Mouse (Mus musculus) erythroblast, embryonic 14.5 days (primary cell): ENCODE measurements around the gene Rab3gap1.

Source experiments
- GATA1 ChIP-seq: IDR thresholded peaks from 2 replicates; pipeline ENCODE4 v1.6.1; 2012; ENCODE audit warnings: low read length, inconsistent platforms, mixed read lengths
- TAL1 ChIP-seq: IDR thresholded peaks from 3 replicates; pipeline ENCODE4 v1.6.1; 2012; ENCODE audit warnings: low read length, inconsistent platforms, mixed read lengths

DNA sequence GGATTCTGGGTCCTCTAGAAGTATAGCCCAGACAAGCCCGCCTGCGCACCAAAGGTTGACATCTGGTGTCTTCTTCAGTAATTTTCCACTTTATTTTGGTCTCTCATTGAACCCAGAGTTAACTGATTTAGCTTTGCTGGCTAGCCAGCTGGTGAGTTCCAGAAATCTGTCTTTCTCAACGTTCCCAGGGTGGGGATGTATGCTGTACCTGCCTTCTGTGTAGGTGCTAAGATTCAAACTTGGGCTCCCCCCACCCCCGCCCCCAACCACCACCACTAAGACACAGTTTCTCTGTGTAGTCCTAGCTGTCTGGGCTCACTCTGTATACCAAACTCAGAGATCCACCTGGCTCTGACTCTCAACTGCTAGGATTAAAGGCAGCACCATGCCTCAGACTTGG lies 105.5 kb downstream of the Rab3gap1 start:
- TF ChIP-seq GATA1 (no peak), TAL1 (no peak)
